Mouse (Mus musculus) hindbrain, embryonic 11.5 days (tissue): ENCODE results near the gene Kntc1. TPM values are rescaled to one million over a fixed set of nuclear protein-coding genes. Genes with fewer than 3 reads are reported as not detected.

Source experiments
- ATAC-seq: fragments of 200-750 bp; cut with Nextera tagmentation; 2 replicates; pipeline ENCODE4 v1.8.0; 2017; ENCODE audit warnings: mild to moderate bottlenecking, moderate TSS enrichment, moderate library complexity; ENCODE audit not compliant: low FRiP score
- DNase-seq: peaks from one replicate; pipeline ENCODE4 v3.0.0-alpha.2; 2015; ENCODE audit warnings: low spot score
- H3K27ac ChIP-seq: fragments of 300-500 bp; sonication (generic); 2 replicates; pipeline ENCODE4 v1.5.1; 2014; ENCODE audit warnings: mild to moderate bottlenecking, low read depth, low read length
- H3K27me3 ChIP-seq: fragments of 300-500 bp; sonication (generic); 2 replicates; pipeline ENCODE4 v1.6.1; 2014; ENCODE audit warnings: mild to moderate bottlenecking, low read length, moderate library complexity, mixed read lengths; ENCODE audit not compliant: control insufficient read depth, insufficient read depth
- H3K36me3 ChIP-seq: fragments of 300-500 bp; sonication (generic); 2 replicates; pipeline ENCODE4 v1.6.1; 2014; ENCODE audit warnings: mild to moderate bottlenecking, low read length, moderate library complexity, mixed read lengths; ENCODE audit not compliant: control insufficient read depth, insufficient read depth
- H3K4me1 ChIP-seq: fragments of 300-500 bp; sonication (generic); replicated peaks from 2 replicates; pipeline ENCODE4 v1.6.1; 2014; ENCODE audit warnings: low read length, mixed read lengths; ENCODE audit not compliant: control insufficient read depth, insufficient read depth
- H3K4me2 ChIP-seq: fragments of 300-500 bp; sonication (generic); replicated peaks from 2 replicates; pipeline ENCODE4 v1.6.1; 2014; ENCODE audit warnings: mild to moderate bottlenecking, low read depth, low read length
- H3K4me3 ChIP-seq: fragments of 300-500 bp; sonication (generic); 2 replicates; pipeline ENCODE4 v1.5.1; 2014; ENCODE audit warnings: low read depth, low read length
- H3K9ac ChIP-seq: fragments of 300-500 bp; sonication (generic); 2 replicates; pipeline ENCODE4 v1.6.1; 2014; ENCODE audit warnings: low read depth, low read length
- H3K9me3 ChIP-seq: fragments of 300-500 bp; sonication (generic); 2 replicates; pipeline ENCODE4 v1.6.1; 2016; ENCODE audit warnings: low read length; ENCODE audit not compliant: control insufficient read depth
- WGBS: fragments of 180-500 bp; shearing (Covaris S2); extraction: QIAGEN DNeasy Blood & Tissue Kit; methylation state at CpG from one replicate; pipeline ENCODE4 v1.1.7; 2014; 5-methylcytosine and 5-hydroxymethylcytosine counted together
- polyA plus RNA-seq: library from polyadenylated mRNA; unstranded; fragments of >200 nt; fragmentation: Nextera tagmentation; extraction: Ambion mirVana; gene quantifications from 2 replicates; pipeline ENCODE4 v1.2.1, GENCODE M21; 2014

The Kntc1 gene
- polyA plus RNA-seq, 1 experiment from 2014 or later, result 27.0 TPM

DNA sequence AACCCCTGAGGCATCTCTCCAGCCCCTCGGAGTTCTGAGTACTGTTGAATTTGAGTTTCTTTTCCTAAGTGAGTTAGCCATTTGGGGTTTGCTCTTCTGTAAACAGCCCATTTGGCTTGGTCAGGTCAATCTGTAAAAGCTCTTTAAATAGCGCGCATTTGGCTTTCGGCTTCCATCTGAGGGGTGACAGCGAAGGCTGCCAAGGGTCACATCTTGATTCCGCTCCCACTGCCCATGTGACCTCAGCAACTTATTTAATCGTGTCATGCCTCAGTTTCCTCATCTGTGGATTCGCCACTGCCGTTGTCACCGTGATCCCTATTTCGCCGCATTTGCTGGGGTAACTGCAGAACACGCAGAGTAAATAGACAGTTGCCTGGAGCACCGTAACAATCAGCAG is 94.8 kb downstream of the Kntc1 start:
- ATAC-seq (no peak), DNase-seq (no peak)
- H3K27me3 ChIP-seq, result no peaks in the 10 kb centered on the region
- no peaks in the 10 kb centered on the region for H3K36me3 ChIP-seq
- no peak overlapping the region for H3K9ac ChIP-seq
- no peak overlapping the region for H3K4me2 ChIP-seq
- WGBS, result 90% methylated on average over 14 of the region's 14 CpGs
- no peak overlapping the region for H3K27ac ChIP-seq
- no peak overlapping the region for H3K4me3 ChIP-seq
- no peaks in the 10 kb centered on the region for H3K9me3 ChIP-seq
- H3K4me1 ChIP-seq, result no peaks in the 10 kb centered on the region

DNA sequence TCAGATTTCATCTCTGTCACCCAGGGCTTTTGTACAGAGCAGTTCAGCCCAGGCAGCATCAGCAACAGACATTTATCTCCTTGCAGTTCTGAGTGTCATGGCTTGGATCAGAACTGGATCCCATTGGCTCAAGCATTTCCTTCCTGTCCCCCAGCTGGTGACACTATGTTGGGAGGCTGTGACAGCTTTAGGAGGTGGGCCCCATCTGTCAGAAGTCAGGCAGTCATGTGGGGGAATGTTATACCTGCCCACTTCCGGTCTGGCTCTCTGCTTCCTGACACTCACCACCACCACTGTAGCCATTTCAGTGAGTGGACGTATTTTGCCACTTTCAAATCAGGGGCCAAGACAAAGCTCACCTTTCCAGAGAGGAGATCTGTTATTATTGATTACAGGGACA is 101.9 kb downstream of the Kntc1 start:
- WGBS, result 72% methylated on average over 2 of the region's 2 CpGs
- Histone ChIP-seq H3K4me3 (no peak overlapping the region), H3K36me3 (no peaks in the 10 kb centered on the region), H3K27ac (no peak overlapping the region), H3K4me1 (no peaks in the 10 kb centered on the region), H3K27me3 (no peaks in the 10 kb centered on the region), H3K9me3 (no peaks in the 10 kb centered on the region), H3K9ac (no peak overlapping the region), H3K4me2 (no peak overlapping the region)
- ATAC-seq (no peak), DNase-seq (no peak)

DNA sequence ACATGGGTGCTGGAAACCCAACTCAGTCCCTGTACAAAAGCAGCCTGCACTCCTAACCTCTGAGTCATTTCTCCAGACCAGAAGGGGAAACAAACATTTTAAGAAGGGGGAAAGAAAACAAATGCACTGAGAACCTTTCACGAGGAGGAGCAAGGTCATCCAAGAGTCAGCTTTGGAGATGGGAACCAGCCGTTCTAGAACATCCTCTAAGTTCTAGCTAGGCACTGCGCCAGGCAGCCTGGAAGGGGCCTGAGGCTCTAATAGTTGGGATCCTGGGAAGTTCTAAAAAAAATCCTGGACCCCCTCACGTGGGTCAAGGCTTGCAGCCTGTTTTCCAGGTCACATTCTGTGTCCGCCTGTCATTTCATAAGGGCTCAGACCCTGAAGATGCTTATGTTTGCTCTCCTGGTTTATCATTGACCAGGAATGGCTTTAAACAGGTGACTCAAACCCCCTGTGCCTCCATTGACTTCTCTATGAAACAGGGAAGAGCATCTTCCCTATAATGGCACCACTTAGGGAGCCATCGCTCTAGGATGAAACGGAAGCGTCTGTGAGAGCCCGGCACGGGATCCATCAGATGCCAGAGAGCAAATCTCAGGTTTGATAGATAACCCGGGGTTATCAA is 104.5 kb downstream of the Kntc1 start:
- H3K9me3 ChIP-seq, result no peaks in the 10 kb centered on the region

DNA sequence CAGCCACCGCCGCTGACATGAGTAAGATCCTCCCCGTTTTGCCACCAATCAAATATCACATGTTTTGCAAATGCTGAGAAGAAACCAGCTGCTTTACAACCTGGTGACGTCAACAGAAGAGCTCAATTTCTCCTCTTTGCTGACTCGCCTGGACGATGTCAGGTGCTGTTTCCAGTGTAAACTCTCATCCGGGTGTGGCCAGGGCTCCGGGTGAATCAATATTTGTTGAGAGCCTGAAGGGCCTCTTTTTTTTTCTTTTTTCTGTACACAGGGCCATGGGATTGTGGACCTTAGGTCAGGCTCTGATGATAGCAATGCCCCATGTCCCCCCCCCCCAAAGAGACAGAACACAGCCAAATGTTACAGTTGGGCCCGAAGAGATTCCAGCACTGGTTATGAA is 105.0 kb downstream of the Kntc1 start:
- no peaks in the 10 kb centered on the region for H3K4me1 ChIP-seq
- H3K9me3 ChIP-seq, result no peaks in the 10 kb centered on the region
- WGBS, result 93% methylated on average over 9 of the region's 9 CpGs
- H3K9ac ChIP-seq, result no peak overlapping the region
- no peak overlapping the region for H3K4me2 ChIP-seq
- no peak overlapping the region for H3K27ac ChIP-seq
- ATAC-seq (no peak), DNase-seq (no peak)
- no peak overlapping the region for H3K4me3 ChIP-seq
- H3K27me3 ChIP-seq, result no peaks in the 10 kb centered on the region
- no peaks in the 10 kb centered on the region for H3K36me3 ChIP-seq

More for the DNA sequence above, 104.5 kb downstream of the Kntc1 start:
- H3K9ac ChIP-seq, result no peak overlapping the region
- 92% methylated on average over 11 of the region's 11 CpGs for WGBS
- H3K4me1 ChIP-seq, result no peaks in the 10 kb centered on the region
- H3K36me3 ChIP-seq, result no peaks in the 10 kb centered on the region
- H3K4me3 ChIP-seq, result no peak overlapping the region
- ATAC-seq (no peak), DNase-seq (no peak)
- H3K27ac ChIP-seq, result no peak overlapping the region
- H3K4me2 ChIP-seq, result no peak overlapping the region
- H3K27me3 ChIP-seq, result no peaks in the 10 kb centered on the region

DNA sequence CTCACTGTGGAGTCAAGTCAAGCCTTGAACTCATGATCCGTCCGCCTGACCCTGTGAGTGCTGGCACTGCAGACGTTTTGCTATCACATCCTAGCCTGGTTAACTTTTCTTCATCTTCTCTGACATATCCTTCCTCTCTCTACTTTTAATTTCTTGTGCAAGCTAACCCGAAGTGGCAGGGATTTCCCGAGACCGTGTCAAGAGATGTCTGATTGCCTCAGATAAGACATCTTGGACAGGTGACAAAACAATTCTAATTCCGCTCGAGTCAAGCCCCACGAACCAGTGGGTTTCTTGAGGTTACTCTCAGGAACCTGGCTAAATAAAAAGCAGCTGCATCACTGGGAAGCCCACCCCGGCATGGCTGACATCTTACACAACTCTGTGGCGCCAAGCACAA is 109.3 kb downstream of the Kntc1 start:
- Histone ChIP-seq H3K27me3 (no peaks in the 10 kb centered on the region), H3K4me3 (no peak overlapping the region), H3K9me3 (no peaks in the 10 kb centered on the region), H3K4me1 (no peaks in the 10 kb centered on the region), H3K4me2 (no peak overlapping the region), H3K36me3 (no peaks in the 10 kb centered on the region), H3K9ac (no peak overlapping the region), H3K27ac (no peak overlapping the region)
- no peak for DNase-seq
- 78% methylated on average over 11 of the region's 11 CpGs for WGBS
- no peak for ATAC-seq

DNA sequence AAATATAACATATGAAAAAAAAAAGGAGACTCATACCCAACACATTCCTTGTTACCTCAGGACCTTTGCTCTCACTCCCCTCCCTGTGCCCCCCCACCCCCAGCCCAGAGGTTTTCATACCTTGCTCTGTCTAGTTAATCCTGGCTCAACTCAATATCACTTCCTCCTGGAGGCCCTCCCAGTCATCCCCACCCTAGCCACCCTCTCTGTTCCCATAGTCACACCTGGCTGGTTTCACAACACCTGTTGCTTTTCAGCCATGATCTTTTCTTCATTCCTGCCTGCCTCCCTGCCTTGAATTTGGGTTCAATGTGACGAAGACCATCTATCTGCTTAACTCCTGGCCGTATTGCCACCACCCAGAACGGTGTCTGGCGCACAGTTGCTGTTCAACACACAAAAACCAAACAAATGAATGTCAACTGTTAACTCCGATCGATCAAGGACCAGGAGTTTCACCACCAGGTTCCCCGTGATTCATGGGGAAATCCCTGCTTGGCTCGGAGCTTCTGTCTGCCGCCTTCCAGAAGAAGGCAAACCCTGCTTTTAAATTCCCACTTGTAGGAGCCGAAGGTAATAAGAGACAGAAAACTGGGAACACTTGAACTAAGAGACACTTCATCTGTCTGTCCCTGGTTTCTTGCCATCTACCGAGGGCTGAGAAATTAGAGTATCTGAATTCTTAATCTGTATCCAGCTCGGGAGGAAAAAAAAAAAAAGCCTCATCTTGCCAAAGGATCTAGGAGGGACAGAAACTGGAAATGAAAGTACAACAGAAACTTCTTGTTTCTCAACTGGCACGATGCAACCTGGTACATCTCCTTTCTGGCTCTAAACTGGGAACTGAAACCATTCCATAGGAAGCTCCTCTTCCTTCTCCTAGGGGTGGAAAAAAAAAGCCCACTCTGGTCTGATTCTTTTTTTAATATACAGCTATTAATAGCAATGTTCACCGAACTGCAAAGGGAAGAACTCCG is 113.1 kb downstream of the Kntc1 start:
- 86% methylated on average over 15 of the region's 15 CpGs for WGBS

DNA sequence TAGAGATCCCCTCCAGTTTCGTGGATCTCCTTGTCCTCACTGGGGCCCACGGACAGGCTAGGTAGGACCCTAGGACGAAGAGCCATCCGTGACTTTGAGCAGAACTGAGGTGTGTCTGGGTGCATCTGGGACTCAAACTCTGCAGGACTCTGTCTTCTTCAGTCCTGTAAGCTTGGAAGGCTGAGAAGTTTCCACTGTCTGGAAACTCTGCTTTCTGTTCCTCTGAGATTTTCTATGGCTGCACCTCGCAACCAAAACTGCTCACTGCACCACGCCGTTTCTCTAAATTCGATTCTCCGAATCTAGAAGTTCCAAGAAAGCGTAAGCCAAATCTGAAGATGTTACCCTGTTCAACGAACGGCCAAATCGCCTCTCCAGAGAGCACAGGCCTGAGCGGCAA is 114.4 kb downstream of the Kntc1 start:
- Histone ChIP-seq H3K4me1 (no peaks in the 10 kb centered on the region), H3K27ac (no peak overlapping the region), H3K4me3 (no peak overlapping the region), H3K36me3 (no peaks in the 10 kb centered on the region), H3K4me2 (no peak overlapping the region), H3K9me3 (no peaks in the 10 kb centered on the region), H3K9ac (no peak overlapping the region), H3K27me3 (no peaks in the 10 kb centered on the region)
- DNase-seq (no peak), ATAC-seq (no peak)
- WGBS, result 93% methylated on average over 14 of the region's 14 CpGs

More for the DNA sequence above, 113.1 kb downstream of the Kntc1 start:
- DNase-seq (no peak), ATAC-seq (no peak)
- Histone ChIP-seq H3K9me3 (no peaks in the 10 kb centered on the region), H3K36me3 (no peaks in the 10 kb centered on the region), H3K4me2 (no peak overlapping the region), H3K9ac (no peak overlapping the region), H3K27me3 (no peaks in the 10 kb centered on the region), H3K27ac (no peak overlapping the region), H3K4me3 (no peak overlapping the region), H3K4me1 (no peaks in the 10 kb centered on the region)

DNA sequence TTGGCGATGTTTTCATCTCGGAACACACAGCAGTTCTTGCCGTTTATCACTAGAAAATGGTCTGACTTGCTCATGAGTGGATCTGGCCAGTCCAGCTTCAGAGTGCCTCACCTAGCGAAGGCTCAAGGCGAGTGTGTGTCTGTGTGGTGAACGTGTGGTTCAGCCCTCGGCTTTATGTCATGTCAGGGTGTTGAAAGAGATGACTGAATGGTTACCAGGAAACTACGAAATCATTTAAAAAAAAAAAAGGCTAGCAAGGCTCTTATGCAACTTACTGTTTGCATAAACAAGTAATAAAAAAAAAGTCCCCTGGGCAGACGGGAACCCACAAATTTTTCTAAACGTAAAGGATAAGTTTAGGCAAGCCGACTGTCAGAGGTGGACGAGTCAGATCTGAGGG is 115.8 kb downstream of the Kntc1 start, which contains the start of gene Hcar2:
Gene Hcar2 (minus strand): TSS at position 135 of the 400 bp plus-strand sequence.
- no peak for DNase-seq
- H3K4me2 ChIP-seq, result no peak within 1 kb of the TSS
- H3K4me3 ChIP-seq, result no peak within 1 kb of the TSS
- H3K9ac ChIP-seq, result no peak within 1 kb of the TSS
- 89% methylated on average over 12 of the region's 12 CpGs for whole genome bisulfite sequencing
- H3K4me1 ChIP-seq, result no peaks in the 10 kb centered on the region
- no peaks in the 10 kb centered on the region for H3K9me3 ChIP-seq
- H3K36me3 ChIP-seq, result no peaks in the 10 kb centered on the region
- no peak for ATAC-seq
- no peak within 1 kb of the TSS for H3K27ac ChIP-seq
- no peaks in the 10 kb centered on the region for H3K27me3 ChIP-seq
